Mouse (Mus musculus): ENCODE measurements at regions not wholly inside any gene's neighbourhood (a gene's known extent, or its start where the extent isn't known, plus 50 kb on each side); places are given as distances from the start of the nearest gene placed in this dataset.

DNA sequence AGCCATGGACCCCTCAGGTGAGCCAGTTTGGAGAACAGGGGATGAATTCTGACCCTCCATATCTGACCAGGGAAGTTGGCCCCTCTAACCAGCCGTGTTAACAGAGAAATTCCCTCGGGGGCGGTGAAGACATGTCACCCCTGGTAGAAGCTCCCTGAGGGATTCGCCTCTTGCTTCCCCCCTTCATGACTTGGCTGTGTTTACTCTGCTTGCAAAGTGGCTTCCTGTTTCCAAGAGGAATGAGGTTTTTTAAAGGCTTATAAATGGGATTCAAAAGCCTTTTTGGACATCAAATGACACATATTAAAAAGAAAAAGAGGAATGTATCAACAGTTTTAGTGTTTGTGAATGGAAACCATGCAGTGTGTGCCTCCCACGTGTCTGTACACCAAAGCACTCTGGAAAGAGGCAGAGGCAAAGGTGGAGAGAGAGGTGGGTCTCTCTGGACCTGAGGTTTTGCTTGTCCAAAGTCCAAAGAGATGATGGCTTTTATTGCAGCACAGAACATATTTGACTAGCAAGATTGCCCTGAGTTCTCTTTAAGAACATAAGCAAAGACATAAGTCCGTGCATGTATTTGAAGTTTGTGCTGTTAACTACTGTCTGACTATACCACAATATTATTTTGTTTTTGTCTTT, 308.9 kb upstream of the Tbx3 start:
- DNase-seq: no peak

DNA sequence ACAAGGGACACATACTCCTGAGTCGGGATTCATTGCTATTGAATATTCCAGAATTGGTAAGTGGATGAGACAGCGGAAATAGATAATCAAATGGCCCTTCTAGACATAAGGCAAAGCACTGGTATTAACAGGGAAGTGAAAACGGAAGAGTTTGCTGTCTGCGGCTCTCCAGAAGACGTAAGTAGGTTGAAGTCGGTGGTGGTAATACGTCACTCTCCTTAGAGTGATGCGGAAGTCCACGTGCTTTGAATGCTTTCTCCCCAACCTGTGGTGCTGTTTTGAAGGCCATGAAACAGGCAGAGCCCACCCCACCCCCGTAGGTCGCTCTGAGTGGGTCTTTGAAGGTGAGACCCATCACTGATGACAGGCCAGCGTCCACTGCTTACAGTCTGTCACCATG, 308.0 kb upstream of the Tbx3 start:
- DNase-seq: no peak

DNA sequence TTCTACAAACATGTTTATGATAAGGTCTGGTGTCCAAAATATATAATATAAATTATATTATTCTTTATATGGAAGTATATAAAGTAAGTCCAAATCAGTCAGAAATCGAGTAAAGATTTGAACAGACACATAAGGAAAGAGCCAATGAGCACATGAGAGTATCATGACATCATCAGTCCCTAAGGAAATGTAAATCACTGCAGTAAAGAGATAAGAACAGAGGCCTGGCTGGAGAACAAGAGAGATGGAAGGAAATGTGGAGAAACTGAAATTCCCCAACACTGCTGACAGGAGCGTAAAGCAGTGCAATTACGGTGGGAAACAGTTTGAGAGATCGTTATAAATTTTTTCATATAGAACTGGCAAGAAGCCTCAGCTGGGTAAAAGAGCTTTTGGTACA, 306.2 kb upstream of the Tbx3 start:
- no peak for DNase-seq

DNA sequence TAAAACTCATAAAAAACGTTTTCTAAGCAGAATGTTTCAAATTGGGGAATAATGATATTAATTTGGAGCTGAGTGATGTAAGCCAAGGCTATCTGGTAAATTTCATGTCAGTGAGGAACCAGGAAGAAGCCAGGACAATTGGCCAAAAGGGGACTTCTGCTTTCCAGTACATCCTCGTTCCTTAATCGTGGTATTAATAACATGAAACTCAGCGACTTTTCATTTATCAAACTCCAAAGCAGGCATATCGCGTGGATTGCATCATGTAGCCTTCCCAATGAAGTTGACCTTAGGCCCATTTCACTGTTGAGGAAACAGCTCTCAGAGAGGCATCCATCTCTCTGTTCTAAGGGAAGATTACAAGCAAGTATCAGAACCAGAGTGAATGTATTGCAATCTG, 305.3 kb upstream of the Tbx3 start:
- no peak for DNase-seq

DNA sequence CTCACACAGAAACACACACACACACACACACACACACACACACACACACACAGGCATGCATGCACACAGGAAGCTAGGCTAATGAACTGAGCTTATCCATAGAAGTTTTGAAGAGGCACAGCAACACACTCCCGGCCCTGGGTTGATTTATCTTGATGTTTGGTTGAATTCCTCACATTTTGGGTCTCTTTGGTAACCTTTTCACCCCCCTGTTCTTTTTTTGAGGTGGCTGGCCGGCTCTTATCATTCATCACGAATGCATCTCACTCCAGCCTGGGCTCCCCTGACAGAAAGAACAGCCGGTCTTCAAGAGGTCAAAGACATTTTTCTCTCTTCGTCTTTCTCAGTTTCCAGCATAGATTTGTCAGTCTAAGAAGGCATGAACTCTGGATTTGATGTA, 304.2 kb upstream of the Tbx3 start:
- DNase-seq: no peak

DNA sequence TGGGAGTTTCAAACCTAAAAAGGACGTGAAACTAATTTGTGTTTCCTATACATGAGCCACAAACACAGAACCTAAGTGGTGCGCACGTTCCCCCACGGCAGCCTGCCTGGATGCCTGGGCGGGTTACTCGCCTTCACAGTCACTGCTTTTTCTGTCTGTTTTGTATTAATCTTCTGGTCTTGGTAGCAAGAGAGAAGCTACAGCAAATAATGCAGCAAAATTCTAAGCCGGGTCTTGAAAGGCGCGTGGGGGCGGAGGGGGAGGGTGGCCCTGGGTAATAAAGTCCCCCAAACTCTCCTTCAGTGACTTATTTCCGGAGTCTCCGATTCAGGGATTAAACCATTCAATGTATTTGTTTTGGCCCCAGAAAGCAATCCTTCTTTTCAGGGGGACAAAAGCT, 300.0 kb upstream of the Tbx3 start:
- no peak for DNase-seq

DNA sequence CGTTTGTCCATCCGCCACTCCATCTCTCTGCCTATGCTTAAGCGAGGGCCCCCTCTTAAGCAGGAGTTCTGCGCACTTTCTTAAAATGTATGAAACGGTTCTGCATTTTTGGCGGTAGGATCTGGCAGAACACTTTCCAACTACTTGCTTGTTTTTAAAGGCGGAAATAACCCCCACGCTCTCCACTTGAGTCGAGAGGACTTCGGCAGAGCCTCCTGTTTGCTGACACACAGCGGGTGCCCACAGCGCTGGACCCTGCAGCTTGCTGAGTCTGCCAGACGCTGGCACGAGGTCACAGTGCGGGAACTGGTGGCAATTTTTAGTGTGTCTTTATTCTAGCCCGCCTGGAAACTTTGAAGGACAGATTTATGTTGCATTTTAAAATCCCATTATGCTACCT, 299.5 kb upstream of the Tbx3 start:
- no peak for DNase-seq

DNA sequence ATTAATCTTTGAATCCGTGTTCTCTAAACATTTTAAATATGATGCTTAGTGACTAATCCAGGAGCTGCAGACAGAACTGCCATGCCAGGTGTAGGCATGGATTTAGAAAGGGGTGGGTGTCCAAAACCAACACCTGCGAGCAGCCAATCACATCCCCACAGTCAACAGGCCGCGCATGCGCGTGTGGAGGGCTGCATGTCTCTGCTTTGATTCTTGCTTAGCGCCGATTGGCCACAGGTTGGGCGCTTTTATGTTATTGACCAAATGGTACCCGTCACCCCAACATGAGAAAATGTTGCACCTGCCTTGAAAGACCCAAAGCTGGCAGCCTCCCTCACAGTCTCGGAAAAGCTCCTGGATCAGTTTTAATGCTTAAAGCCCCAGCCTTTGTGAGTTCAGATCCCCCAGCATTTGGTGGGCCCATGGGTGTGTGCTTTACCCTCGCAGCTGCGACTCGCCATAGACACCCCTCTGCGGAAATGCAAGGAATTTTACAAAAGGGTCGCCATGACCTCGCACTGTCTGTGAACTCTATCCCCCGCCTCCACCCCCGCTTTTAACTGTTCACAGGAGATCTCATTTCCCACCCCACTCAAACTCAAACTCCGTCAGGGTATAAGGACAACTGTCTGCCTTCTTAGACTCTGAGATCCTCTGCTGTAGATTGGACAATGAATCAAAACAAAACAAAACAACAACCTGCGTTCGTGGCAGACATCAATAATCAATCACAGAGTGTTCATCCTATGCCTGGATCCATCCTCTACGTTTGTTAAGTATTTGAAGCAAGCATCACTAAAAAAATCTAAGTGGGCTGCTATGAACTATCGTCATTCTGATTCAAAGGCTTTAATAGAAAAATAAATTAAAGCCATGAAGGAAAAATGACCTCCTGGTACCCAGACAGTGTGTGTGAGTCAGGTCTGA, 296.4 kb upstream of the Tbx3 start:
- no peak for DNase-seq

DNA sequence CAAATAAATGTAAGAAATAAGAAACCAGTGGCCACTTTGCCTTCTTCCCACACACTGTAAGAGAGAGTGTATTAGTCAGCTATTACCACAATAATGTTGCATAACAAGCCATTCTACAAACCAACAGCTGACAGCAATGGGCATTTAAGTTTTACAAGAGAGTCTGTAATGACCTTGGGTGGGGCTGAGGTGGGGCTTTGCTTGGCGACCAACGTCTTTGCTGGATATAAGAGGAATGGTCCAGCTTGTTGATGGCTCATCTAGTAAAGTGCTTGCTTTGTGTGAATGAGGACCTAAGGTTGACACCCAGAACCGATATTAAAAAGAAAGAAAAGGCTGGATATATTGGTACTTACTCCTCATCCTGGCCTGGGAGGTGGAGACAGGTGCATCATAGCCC, 295.6 kb upstream of the Tbx3 start:
- no peak for DNase-seq

DNA sequence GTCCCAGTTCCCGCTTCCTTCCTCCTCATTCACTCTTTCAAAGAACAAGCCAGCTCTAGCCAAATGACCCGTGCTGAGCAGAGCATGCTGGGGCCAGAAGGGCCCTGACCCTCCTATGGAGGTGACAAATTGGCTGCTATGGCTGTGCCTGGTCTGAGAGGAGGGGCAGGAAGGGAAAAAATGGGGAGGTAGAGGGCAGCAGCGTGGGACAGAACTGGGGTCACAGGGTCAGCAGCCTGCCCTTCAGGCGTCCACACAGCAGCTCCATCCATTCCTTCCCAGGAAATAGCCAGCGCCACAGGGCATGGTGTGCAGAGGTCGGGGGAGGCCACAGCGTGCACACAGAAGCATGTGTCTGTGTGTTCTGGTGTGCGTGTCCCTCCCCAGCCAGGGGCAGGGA, 292.2 kb upstream of the Tbx3 start:
- no peak for DNase-seq

DNA sequence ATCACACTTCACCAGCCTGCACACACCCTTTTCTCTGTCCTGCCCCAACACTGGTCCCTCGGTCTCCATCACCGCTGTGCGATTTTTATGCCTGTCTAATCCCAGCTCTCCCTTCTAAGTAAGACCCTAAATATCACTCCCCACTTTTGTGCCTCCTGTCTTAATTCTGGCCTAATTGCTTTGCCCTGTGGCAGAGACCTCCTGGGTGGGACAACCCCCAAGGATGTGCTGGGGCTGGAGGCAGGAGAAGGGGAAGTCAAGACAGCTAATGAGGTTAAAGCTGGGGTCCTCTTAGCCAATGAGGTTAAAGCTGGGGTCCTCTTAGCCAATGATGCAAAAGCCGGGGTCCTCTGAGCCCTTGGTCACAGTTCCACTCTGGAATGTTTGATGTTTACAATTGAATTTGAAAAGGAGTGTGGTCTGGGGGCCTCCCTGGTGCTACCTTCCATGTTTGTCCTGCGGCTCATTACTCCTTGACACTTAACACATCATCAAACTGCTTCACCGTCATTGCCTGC, 290.5 kb upstream of the Tbx3 start:
- DNase-seq: no peak

DNA sequence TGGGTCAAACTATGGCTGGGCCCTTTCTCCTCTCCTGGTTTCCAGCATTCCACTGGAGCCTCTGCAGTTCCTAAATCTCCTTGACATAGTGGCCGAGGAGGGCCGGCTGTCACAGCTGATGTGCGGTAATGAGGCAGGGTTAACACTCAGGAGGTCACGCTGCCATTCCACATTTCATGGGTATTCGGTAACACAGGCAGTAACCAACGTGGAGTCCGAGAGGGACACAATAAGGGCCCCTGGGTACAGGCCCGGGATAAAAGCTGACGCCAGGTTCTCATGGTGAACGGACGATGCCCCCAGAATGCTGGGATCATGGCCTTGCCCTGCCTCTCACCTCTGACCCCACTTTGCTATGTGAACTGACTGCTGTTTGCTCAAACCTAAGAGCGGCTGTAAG, 289.0 kb upstream of the Tbx3 start:
- DNase-seq: no peak

DNA sequence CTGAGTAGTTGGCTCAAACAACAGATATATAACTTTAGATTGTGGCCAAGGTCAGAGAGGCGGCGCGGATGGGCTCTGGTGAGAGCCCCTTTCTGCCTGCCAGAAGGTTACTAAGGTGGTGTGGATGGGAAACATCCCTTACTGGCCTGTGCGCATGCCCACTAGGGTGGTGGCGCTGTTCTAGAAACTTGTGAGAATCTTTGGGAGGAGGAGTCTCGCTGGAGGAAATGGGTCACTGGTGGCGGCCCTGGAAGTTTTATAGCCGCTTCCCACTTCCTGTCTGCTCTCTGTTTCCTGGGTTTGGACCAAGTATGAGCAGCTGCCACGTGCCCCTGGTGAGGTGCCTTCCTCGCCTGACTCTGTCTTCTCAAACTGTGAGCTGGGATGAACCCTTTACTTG, 285.0 kb upstream of the Tbx3 start:
- DNase-seq: no peak

DNA sequence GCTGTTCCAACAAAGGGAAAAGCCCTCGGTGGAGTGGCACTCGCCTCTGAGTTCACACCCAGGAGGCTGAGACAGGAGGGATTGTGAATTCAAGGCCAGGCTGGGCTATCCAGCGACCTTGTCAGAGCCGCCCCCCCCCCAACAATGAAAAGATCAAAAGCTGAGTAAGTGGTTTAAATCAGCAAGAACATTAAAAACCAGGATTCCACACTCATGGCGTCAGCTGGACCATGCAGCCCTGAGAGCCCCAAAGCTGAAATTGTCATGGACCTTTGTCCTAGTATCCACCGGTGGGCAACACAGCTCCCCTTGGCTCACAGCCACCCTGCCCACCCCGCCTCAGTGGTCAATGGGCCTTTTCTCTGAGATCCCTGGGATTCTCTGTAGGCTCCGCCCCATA, 283.6 kb upstream of the Tbx3 start:
- DNase-seq: no peak

DNA sequence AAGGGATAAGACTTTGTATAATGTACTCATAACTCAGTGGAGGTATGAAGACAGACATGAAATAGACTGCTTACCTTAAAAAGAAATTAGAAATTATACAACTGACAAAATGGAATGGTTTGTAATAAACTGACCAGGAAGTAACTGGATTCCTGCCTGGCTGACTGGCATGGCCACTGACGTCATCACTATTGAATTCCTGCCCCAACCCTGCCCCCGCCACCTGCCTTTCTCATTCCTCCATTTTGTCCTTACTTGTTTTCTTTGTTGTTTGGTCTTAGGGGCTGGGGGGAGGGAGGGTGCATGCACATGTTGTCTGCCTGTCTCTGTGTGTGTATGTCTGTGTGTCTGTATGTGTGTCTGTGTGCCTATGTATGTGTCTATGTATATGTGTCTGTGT, 283.2 kb upstream of the Tbx3 start:
- no peak for DNase-seq

DNA sequence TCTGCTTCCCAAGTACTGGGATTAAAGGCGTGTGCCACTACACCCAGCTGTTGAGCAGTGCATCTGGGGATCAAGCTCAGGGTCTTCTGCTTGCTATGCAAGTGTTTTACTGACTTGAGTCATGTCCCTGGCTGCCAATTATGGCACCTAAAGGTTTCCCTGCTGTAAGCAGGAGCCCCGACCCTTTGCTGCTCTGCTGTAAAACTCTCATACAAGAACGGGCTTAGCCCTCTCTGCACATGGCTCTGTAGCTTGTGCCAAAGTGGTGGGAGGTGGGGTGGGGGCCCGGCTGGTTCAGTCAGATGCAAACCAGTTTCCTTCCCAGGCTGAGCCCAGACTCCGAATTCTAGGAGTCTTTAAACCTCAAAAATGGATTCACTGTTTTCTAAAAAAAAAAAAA, 281.6 kb upstream of the Tbx3 start:
- no peak for DNase-seq

DNA sequence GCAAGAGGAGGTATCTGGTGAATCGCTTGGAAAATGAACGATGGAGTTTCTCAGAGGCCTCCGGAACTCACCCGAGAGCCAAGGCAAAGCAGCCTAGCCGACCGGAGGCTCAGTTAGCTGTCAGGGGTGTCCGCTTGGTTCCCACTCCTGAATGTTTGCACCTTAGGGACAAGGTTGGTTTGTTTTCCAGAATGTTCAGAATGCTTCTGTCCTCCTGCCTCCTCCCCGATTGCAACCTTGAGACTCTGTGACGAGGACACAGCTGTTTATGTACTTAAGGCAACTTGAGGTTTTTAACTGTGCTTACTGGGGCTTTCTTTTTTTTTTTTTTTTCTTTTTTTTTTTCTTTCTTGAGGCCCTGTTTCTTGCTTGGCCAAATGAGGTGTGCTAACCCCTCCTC, 281.1 kb upstream of the Tbx3 start:
- DNase-seq: no peak

DNA sequence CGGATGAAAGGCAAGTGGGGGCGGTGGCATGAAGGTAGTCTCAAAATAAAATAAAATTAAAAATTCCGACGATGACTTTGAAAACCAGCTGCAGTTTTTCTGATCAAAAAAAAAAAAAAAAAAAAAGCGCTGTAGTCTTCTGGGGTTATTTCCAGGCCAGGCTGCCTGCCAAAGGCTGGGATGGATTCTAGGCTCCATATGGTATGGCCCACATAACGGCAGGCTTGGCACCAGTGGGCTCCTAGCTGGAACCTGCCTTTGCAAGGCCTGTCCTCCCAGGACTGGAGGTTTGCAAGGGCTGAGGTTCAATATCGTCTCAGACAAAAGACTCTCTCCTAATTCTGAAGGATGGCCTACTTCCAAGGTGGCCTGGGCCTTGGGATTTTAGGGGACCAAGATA, 280.6 kb upstream of the Tbx3 start:
- peak; percentile 74 for DNase-seq

DNA sequence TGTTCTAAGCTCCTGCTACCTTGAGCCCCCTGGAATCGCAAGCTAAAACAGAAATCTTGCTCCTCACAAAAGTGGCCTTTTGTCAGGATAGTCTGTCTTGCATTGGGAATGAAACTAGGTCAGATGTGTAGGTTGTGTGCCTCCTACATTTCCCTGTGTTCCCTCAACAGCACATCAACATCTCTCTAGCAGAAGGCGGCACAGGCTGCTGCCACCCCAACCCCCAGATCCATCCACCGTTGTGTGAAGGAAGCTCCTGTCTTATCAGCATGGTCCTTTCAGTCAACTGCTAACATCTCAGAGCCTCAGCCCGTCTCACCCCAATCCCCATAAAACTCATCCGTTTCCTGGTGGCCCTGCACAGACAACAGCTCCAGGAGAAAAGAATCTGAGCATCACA, 272.0 kb upstream of the Tbx3 start:
- DNase-seq: no peak

DNA sequence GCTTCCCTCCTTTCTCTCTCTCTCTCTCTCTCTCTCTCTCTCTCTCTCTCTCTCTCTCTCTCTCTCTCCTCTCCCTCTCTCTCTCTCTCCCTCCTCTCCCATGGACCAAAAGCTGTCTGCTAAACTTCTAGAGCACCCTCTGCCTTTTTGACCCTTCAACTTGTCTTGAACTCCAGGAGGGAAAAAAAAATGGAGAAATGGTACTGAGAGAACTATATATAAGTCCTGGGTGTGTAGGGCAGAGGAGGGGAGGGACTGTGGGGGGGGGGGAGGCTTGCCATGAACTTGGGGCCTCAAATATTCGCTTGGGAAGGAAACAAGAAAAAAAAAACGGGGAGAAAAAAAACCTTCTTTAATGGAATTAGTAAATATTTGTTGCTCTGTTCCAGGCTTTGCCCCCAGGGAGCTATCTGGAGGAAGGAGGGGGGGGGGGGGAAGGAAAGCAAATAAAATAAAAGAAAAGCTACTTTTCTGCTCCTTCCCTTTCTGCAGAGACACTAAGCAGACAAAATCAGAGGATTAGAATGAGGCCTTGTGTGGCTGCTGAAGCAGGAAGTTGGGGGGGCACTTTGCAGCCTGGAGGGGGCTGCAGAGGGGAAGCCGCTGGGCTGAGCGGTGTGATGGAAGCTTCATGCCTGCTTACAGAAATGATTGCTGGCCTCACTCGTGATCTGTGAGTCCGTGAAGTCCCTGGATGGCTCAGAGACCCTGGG, 270.1 kb upstream of the Tbx3 start:
- DNase-seq: no peak

DNA sequence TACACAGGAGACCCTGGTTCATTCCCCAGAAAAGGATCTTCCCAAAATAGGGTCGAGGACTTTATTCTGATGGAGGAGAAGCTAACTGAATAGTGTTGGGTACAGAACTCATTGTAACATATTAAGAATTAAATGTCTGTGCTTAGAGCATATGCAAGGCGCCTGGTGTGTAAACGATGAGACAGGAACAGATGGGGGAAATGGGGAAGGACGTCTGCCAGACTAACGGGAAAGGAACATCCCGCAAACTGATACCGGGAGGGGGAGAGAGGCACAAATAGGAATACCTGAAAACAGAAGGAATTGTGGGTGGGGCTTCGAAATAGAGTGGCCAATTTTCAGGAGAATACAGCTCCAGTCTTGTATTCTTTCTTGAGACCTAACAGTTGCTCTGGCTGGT, 268.6 kb upstream of the Tbx3 start:
- DNase-seq: no peak

DNA sequence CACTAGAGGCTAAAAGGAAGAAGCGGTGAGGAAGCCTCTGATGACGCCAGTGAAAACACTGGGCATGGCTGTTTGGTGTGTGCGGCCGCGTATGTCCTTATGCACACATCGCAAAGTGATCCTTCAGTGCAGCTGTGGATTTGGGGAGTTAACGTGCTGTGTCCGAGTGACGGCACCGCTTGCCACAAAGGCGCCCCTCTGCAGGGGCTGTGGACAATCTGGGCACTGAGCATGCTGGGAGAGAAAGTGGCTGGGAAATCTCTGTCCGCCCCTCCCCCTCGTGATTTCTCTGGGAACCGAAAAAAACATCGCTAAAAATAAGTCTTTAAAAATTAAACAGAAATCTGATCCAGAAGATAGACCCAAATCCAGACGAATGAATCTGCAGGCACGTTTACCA, 267.8 kb upstream of the Tbx3 start:
- no peak for DNase-seq

DNA sequence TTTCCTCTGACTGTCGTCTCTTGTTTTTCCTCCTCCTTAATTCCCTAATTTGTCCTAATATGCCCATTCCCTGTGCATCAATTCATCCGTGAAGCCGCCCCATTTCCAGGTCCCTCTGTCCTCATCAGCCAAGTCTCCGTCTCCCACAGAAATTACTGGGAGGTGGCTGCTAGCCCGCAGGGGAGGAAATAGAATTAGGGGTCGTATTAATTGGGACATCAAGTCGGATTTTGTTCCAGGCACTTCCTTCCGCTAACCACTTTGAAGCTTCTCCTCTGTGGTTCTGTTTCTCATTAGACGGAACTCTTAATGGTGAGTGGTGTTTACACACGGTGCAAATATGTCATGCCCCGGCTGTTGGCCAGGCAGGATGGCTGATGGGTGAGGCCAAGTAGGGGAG, 259.5 kb upstream of the Tbx3 start:
- DNase-seq: no peak

DNA sequence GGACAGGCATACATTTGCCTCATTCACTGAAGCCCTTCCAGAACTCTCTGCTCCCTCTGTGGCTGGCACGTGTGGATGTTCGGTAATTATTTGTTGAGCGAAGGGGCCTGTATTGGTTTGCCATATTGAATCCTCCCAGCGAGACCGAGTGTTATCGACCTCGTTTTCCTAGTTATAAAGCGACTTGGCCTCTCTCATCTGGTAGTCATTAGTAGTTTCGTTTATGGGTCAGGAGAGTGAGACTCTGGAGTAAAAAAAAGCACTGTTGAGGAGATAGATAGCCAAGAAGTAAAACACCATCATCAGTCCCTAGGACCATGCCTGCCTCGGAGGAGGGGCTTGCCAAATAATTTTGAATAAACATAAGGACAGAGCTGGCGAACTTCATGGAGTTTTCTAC, 254.6 kb upstream of the Tbx3 start:
- DNase-seq: no peak

Data from cerebellum, adult 8-10 months (tissue).